Mouse (Mus musculus): Measurements from ENCODE around the gene Vtn.

- TF ChIP-seq POLR2A (IDR thresholded peaks at IDR 0.05; ENCODE audit: borderline replicate concordance, control insufficient read depth, low read depth, low read length) (no peak), CTCF (IDR thresholded peaks at IDR 0.05; ENCODE audit: control insufficient read depth, insufficient read depth, low read length) (no peak)
These were observed 35.4 kb upstream of the Vtn start for GRCm38 (mm10) chr11:78463286-78464036.
